Mouse (Mus musculus): ENCODE data around the gene Dusp14. TPM values are rescaled to one million over a fixed set of nuclear protein-coding genes. Genes with fewer than 3 reads are reported as not detected.

Dusp14 gene
- polyA plus RNA-seq, 1 experiment: 11.7 TPM

GRCm38 (mm10) chr11:84066927-84067645 is 2.0 kb downstream of the Dusp14 start:
- no peak for DNase-seq (ENCODE audit: low spot score)

GRCm38 (mm10) chr11:84066071-84066481 is 3.0 kb downstream of the Dusp14 start:
- no peak for DNase-seq (ENCODE audit: low spot score)

- DNase-seq (ENCODE audit: low spot score): no peak
Observed at GRCm38 (mm10) chr11:84063631-84064209, 5.3 kb downstream of the Dusp14 start.

- no peak for DNase-seq (ENCODE audit: low spot score)
Observed at GRCm38 (mm10) chr11:84062805-84063204, 6.3 kb downstream of the Dusp14 start.

- DNase-seq (ENCODE audit: low spot score): no peak
Observed at GRCm38 (mm10) chr11:84061881-84062280, 7.2 kb downstream of the Dusp14 start.

- DNase-seq (ENCODE audit: low spot score): no peak
Observed at GRCm38 (mm10) chr11:84060635-84061034, 8.4 kb downstream of the Dusp14 start.

GRCm38 (mm10) chr11:84059784-84060183 is 9.3 kb downstream of the Dusp14 start:
- no peak for DNase-seq (ENCODE audit: low spot score)

GRCm38 (mm10) chr11:84057418-84057817 is 11.6 kb downstream of the Dusp14 start:
- no peak for DNase-seq (ENCODE audit: low spot score)

- no peak for DNase-seq (ENCODE audit: low spot score)
Observed at GRCm38 (mm10) chr11:84053524-84054163, 15.4 kb downstream of the Dusp14 start.

GRCm38 (mm10) chr11:84053055-84053454 is 16.0 kb downstream of the Dusp14 start:
- DNase-seq (ENCODE audit: low spot score): no peak

- no peak for DNase-seq (ENCODE audit: low spot score)
Observed at GRCm38 (mm10) chr11:84048411-84048810, 20.6 kb downstream of the Dusp14 start.

- no peak for DNase-seq (ENCODE audit: low spot score)
Observed at GRCm38 (mm10) chr11:84047270-84047669, 21.8 kb downstream of the Dusp14 start.

GRCm38 (mm10) chr11:84044988-84045387 is 24.1 kb downstream of the Dusp14 start:
- no peak for DNase-seq (ENCODE audit: low spot score)

GRCm38 (mm10) chr11:84042808-84043762 is 26.0 kb downstream of the Dusp14 start:
- DNase-seq (ENCODE audit: low spot score): no peak

- no peak for DNase-seq (ENCODE audit: low spot score)
Observed at GRCm38 (mm10) chr11:84040621-84041020, 28.4 kb downstream of the Dusp14 start.

GRCm38 (mm10) chr11:84033671-84034070 is 35.4 kb downstream of the Dusp14 start:
- no peak for DNase-seq (ENCODE audit: low spot score)

GRCm38 (mm10) chr11:84032559-84032958 is 36.5 kb downstream of the Dusp14 start:
- DNase-seq (ENCODE audit: low spot score): no peak

- DNase-seq (ENCODE audit: low spot score): no peak
Observed at GRCm38 (mm10) chr11:84031971-84032370, 37.1 kb downstream of the Dusp14 start.

GRCm38 (mm10) chr11:84028271-84029028 is 40.6 kb downstream of the Dusp14 start:
- no peak for DNase-seq (ENCODE audit: low spot score)

GRCm38 (mm10) chr11:84027231-84027630 is 41.8 kb downstream of the Dusp14 start:
- no peak for DNase-seq (ENCODE audit: low spot score)
